Mouse (Mus musculus) spleen, postnatal 10 days (tissue): Measurements from ENCODE around the gene Angptl2.

ENCODE experiments used
- DNase-seq, 2 experiments: peaks; one replicate each; pipeline ENCODE4 v3.0.0; 2021 to 2022; ENCODE audit warnings: low spot score in 2 of 2

Gene Angptl2

GRCm38 (mm10) chr2:33270569-33270968 lies 54.7 kb downstream of the Angptl2 start:
- DNase-seq = no peak

DNA sequence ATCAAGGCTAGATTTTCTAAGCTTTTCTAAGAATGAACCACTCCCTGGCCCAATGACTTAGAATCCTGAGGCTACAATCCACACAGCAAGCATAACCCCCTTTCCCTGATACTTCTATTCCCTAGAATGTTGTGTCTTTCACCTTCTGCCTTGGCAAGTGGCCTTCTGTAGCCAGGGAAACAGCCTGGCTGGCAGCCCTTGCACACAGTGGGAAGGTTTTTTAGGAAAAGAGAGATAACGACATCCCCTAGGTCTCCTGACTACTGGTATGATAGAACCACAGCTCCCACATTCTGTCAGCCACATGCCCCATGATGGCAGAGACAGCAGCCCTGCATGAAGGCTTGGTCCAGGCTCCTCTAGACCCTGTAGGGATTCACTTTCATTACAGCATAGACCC lies 55.6 kb downstream of the Angptl2 start:
- no peak for DNase-seq

DNA sequence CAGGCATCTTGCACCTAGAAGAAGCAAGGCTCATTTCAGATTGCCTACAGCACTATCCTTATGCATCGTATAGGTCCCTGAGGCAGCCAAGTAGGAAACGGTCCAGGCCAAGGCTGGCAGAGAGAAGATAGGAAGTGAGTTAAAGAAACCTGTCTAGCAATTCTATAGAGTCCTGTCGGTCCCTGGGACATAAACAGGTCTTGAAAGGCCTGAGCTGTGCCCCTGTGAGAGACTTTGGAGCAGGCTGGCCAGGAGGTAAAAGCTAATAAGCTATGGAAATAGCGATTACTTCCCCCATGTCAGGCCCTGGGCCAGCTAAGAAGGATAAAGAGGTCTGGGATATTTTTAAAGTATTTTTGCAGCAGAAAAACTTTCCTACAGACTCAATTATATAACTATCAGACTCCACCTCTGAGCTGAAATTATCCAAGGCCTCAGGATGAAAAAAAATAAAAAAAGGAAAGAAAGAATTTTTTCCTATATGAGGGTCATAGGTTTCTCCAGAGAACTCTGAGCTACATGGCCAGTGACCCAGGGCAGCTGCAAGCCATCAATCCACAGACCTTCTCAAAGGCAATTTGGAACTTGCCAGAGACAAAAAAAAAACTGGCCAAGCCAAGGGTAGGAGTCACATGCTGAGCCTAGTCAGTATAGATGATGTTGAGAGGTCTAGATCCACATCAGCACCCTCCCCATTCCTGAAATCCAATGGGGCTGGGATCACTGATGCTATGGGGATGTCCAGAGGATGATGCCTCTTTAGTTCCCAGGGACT lies 57.0 kb downstream of the Angptl2 start:
- no peak for DNase-seq

DNA sequence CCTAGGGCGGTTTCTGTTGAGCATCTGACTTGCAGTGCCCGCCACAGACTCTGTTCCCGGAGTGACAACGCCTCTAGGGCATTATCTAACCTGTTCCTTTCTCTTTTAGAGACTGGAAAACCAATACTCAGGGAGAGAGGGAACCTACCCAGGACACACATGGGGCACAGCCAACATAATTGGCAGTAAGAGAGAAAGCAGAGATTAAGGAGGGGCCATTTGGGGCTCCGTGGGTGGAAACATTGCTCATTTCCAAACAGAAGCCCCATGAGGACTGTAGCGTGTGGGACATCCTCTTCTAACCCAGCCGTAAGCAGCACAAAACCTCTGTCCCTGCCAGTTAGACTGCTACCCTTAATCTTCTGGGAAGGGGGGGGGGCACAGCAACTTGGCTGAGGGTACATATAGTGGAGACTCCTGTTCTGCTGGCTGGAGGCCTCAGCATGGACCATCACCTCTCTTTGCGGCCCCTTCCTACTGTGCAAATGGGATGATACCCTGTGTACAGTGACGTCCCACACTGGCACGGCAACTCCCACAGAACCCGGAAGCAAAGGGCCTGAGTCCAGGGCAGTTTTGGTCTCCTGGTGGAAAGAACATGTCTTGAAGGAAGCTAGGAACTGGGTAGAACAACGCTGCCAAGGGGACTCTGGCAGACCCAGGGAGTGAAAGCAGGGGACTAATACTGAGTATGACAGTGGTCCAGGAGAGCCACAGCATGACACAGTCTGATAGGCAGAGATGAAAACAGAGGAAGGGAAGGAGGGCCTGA lies 59.0 kb downstream of the Angptl2 start:
- DNase-seq = no peak

DNA sequence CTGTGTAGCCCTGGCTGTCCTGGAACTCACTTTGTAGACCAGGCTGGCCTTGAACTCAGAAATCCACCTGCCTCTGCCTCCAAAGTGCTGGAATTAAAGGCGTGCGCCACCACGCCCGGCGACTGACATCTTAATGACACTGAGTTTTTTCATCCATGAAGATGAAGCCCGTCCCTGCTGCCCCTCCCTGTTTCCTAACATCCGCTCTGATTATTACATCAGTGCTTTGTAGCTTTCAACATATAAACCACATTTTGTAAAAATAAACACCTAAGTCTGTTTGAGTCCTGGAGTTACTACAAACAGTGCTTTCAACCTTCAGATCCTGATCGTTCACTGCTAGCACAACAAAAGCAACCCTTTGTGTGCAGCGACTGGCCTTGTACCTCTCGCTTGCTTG lies 63.9 kb downstream of the Angptl2 start:
- DNase-seq = no peak

DNA sequence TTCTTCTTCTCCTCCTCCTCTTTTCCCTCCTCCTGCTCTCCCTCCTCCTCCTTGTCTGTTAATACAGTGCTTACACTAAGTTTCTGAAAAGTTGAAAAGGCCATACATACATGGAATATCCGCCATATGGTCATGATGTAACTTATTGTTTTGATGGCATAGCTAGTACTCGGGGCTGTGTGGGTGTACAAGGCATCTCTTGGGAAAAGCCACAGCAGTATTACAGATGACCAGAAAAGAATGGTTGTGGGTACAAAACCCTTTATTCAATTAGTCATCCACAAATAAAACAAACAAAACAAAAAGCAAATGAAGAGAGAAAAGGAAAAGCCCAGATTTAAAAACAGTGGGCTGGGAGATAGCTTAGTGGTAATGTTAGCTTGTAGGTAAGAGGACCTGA lies 64.7 kb downstream of the Angptl2 start:
- no peak for DNase-seq

- no peak for DNase-seq
These were observed 65.9 kb downstream of the Angptl2 start for GRCm38 (mm10) chr2:33281807-33282206.

DNA sequence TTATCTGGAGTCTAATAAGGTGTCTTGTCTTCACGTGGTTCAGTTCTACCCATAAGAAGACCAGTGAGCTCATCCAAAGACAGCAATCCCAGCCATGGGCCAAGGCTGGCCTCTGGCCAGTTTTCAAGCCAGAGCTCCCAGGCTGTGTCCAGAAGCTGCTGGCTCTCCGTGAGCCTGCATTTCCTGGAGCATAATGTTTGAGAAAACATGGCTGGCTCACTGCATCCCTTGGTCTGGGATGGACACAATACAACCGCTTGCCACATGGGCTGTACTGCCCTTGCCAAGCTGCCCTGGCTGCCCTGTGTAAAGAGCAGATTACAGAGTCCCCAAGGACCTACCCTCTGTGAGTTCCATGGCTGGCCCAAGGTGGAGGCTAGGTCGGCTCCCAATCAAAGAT lies 67.0 kb downstream of the Angptl2 start:
- DNase-seq = no peak

- DNase-seq = no peak
These were observed 67.8 kb downstream of the Angptl2 start for GRCm38 (mm10) chr2:33283674-33284073.

DNA sequence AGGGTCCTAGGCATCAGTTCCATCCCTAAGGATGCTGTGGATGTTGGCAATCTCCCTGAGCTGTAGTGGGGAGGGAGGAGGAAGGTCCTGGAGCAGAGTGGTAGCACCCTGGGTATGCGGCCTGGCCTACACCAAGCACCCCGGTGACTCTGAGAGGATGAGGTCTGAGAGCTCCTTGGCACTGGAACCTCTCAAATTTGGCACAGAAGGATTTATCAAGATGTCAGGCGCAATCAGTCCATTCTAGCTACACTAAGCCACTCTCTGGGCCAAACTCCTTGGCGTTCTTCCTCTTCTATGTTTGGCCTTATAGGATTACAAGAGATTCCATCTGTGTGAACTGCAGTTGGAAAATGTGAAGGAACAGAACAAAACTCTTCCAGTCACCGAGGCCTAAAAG lies 73.0 kb downstream of the Angptl2 start:
- no peak for DNase-seq

- DNase-seq = no peak
These were observed 74.6 kb downstream of the Angptl2 start for GRCm38 (mm10) chr2:33290491-33290890.

GRCm38 (mm10) chr2:33292057-33292456 lies 76.2 kb downstream of the Angptl2 start:
- no peak for DNase-seq

DNA sequence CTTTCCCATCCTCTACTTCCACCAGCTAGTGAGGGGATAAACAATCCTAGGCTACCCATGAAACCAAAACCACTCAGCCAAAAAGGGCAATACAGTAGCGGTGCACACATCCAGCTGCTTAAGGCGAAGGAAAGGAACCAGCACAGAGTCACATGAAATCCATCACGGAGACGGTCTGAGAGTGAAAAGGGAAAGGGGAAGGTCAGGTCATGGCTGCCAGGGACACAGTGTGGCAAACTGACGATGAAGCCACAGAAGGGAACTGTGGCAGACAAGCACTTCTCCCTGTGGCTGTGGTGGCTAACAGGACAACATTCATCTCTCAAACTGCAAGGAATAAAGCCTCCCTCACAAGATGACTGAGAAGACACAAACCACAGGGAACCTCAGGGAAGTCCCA lies 79.2 kb downstream of the Angptl2 start:
- DNase-seq = no peak
